Mouse (Mus musculus) intestine, embryonic 16.5 days (tissue): Measurements from ENCODE around the gene Trim47. TPM values are rescaled to one million over a fixed set of nuclear protein-coding genes. Genes with fewer than 3 reads are reported as not detected.
"Not testable (repeated sequence)": the region's sequence is repeated elsewhere in the genome, so short reads cannot be mapped to it uniquely, and the experiment has no call there.

Source experiments
- ATAC-seq: fragments of 200-750 bp; cut with Nextera tagmentation; 2 replicates; pipeline ENCODE4 v1.8.0; 2017; ENCODE audit warnings: moderate TSS enrichment, moderate library complexity
- H3K27ac ChIP-seq: fragments of 300-500 bp; sonication (generic); 2 replicates; pipeline ENCODE4 v1.5.1; 2014; ENCODE audit warnings: mild to moderate bottlenecking, low read length
- H3K27me3 ChIP-seq: fragments of 300-500 bp; sonication (generic); replicated peaks from 2 replicates; pipeline ENCODE4 v1.6.1; 2014; ENCODE audit warnings: low read length, control low read depth, mixed read lengths; ENCODE audit not compliant: control insufficient read depth, insufficient read depth
- H3K36me3 ChIP-seq: fragments of 300-500 bp; sonication (generic); 2 replicates; pipeline ENCODE4 v1.6.1; 2014; ENCODE audit warnings: low read length, control low read depth; ENCODE audit not compliant: control insufficient read depth, insufficient read depth
- H3K4me1 ChIP-seq: fragments of 300-500 bp; sonication (generic); 2 replicates; pipeline ENCODE4 v1.6.1; 2014; ENCODE audit warnings: low read length, control low read depth, mixed read lengths; ENCODE audit not compliant: control insufficient read depth, insufficient read depth
- H3K4me2 ChIP-seq: fragments of 300-500 bp; sonication (generic); 2 replicates; pipeline ENCODE4 v1.6.1; 2014; ENCODE audit warnings: low read depth, low read length, control low read depth
- H3K4me3 ChIP-seq: fragments of 300-500 bp; sonication (generic); 2 replicates; pipeline ENCODE4 v1.5.1; 2014; ENCODE audit warnings: mild to moderate bottlenecking, low read length
- H3K9ac ChIP-seq: fragments of 300-500 bp; sonication (generic); 2 replicates; pipeline ENCODE4 v1.6.1; 2014; ENCODE audit warnings: low read depth, low read length
- H3K9me3 ChIP-seq: fragments of 300-500 bp; sonication (generic); 2 replicates; pipeline ENCODE4 v1.6.1; 2016; ENCODE audit warnings: low read length, control low read depth; ENCODE audit not compliant: control insufficient read depth
- WGBS: fragments of 180-500 bp; shearing (Covaris S2); extraction: QIAGEN DNeasy Blood & Tissue Kit; methylation state at CpG from one replicate; pipeline ENCODE4 v1.1.7; 2014; 5-methylcytosine and 5-hydroxymethylcytosine counted together
- polyA plus RNA-seq: library from polyadenylated mRNA; unstranded; fragments of >200 nt; fragmentation: Nextera tagmentation; extraction: Ambion mirVana; gene quantifications from 2 replicates; pipeline ENCODE4 v1.2.1, GENCODE M21; 2015

The Trim47 gene
- polyA plus RNA-seq, 1 experiment from 2014 or later: 13.9 TPM

DNA sequence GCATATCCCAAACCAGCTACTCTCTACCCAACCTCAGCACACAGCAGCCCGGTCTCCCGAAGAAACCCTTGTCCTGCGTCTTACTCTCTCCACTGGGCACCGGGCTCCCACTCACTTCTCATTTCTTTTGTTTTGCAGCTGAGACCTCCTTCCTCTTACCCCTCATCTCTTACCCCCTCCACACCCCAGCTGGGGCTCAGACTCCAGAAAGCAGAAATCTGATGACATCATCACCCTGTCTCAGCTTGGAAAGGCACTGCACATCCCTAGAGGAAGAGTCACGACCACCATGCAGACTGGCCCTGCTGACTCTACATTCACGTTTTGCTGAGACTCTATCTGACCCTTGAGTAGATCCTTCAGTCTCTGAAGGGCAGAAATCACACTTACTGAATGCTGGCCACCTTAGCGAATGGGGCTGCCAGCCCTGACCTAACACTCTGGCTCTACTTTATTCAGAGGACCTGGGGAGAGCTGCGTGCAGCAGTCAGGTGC, 3.0 kb upstream of the Trim47 start:
- H3K4me2 ChIP-seq: peak overlapping the region; percentile 89
- H3K36me3 ChIP-seq: peaks cover 21% of the 10 kb centered on the region
- peak overlapping the region; percentile 97 for H3K27ac ChIP-seq
- peak overlapping the region; percentile 90 for H3K9ac ChIP-seq
- H3K4me3 ChIP-seq: peak overlapping the region; percentile 71
- peaks cover 36% of the 10 kb centered on the region for H3K4me1 ChIP-seq
- H3K9me3 ChIP-seq: no peaks in the 10 kb centered on the region
- 35% methylated on average over 8 of the region's 8 CpGs for WGBS
- H3K27me3 ChIP-seq: no peaks in the 10 kb centered on the region
- peak; percentile 1; the same call in 1 of the 2 replicates for ATAC-seq

DNA sequence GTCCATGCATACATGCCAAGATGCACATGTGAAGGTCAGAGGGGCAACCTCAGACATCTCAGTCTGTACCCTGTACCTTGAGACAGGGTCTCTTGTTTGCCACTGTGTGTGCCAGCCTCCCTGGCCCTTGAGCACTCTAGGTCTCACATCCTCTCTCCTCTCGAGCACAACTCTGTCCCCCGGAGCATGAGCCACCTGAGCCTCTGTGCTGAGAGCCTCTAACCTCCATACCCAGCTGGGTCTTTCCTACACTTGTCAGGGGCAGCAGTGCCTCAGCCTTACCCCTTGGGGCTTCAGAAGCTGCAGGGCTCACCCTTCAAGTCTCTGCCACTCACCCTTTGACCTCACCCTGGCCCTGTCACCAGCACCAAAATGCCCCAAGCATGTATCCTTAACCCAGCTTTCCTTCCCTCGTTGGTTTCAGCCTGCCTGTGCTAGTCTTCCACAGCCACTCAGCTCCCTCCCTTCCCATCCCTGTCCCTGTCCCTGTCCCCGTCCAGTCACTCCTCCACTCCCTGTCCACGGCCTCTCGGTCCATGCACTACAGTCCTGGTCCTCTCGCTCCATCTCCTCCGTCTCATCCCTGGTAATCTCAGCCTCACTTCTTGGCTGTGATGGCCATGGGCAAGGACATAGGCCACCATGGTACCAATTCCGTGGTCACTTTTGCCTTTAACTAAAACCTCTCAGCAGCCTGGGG, 2.2 kb upstream of the Trim47 start:
- no peaks in the 10 kb centered on the region for H3K27me3 ChIP-seq
- peak overlapping the region; percentile 71 for H3K4me3 ChIP-seq
- peak overlapping the region; percentile 89 for H3K4me2 ChIP-seq
- peak overlapping the region; percentile 90; the same call in 1 of the 2 replicates for H3K9ac ChIP-seq
- H3K27ac ChIP-seq: no peak overlapping the region
- H3K36me3 ChIP-seq: peaks cover 18% of the 10 kb centered on the region
- peaks cover 36% of the 10 kb centered on the region for H3K4me1 ChIP-seq
- ATAC-seq: no peak
- H3K9me3 ChIP-seq: no peaks in the 10 kb centered on the region
- WGBS: 84% methylated on average over 9 of the region's 9 CpGs

DNA sequence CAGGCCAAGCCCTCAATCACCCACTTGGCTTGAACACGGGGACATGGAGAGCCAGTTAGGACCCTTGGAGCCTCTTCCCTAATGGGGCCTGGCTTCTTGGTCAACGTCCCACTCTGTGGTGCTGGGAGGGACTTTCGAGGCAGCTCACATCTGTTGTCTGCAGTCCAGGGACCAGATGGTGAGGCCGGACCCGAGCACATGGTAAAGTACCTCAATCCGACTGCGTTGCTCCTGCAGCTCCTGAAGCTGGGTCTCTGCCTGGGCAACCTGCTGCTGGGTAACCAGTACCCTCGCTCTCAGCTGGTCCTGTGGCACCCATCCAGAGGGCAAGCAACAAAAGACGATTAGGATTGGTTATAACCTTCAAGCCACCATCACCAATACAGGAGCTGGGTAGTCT, 976 bp upstream of the Trim47 start:
- peaks cover 20% of the 10 kb centered on the region for H3K36me3 ChIP-seq
- no peaks in the 10 kb centered on the region for H3K9me3 ChIP-seq
- no peak overlapping the region for H3K4me3 ChIP-seq
- peak overlapping the region; percentile 26 for H3K4me2 ChIP-seq
- ATAC-seq: no peak
- peak overlapping the region; percentile 52; the same call in 1 of the 2 replicates for H3K9ac ChIP-seq
- H3K27ac ChIP-seq: peak overlapping the region; percentile 46; the same call in 1 of the 2 replicates
- peaks cover 36% of the 10 kb centered on the region for H3K4me1 ChIP-seq
- H3K27me3 ChIP-seq: no peaks in the 10 kb centered on the region
- 75% methylated on average over 9 of the region's 9 CpGs for WGBS

DNA sequence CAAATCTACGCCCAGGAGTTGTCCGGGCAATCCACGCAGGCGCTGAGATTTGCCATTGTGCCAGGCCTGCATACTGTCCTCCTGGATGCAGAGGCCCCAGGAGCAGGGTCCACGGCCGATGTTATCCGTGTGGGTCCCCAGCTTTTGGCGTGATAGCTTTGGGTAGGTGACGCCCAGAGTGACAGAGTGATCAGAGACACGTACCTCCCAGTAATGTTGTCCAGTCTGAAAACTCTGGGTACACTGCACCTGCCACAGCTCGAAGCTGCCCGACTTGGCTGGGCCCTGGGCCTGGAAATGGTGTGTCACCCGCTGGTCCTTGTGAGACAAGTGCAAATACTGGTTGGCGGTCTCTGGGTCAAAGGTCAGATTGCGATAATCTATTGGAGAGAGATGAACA, 749 bp downstream of the Trim47 start:
- H3K27ac ChIP-seq: no peak overlapping the region
- ATAC-seq: no peak
- H3K9ac ChIP-seq: no peak overlapping the region
- peaks cover 29% of the 10 kb centered on the region for H3K4me1 ChIP-seq
- H3K9me3 ChIP-seq: no peaks in the 10 kb centered on the region
- H3K4me3 ChIP-seq: no peak overlapping the region
- H3K36me3 ChIP-seq: peaks cover 28% of the 10 kb centered on the region
- no peak overlapping the region for H3K4me2 ChIP-seq
- WGBS: 94% methylated on average over 15 of the region's 15 CpGs
- no peaks in the 10 kb centered on the region for H3K27me3 ChIP-seq

DNA sequence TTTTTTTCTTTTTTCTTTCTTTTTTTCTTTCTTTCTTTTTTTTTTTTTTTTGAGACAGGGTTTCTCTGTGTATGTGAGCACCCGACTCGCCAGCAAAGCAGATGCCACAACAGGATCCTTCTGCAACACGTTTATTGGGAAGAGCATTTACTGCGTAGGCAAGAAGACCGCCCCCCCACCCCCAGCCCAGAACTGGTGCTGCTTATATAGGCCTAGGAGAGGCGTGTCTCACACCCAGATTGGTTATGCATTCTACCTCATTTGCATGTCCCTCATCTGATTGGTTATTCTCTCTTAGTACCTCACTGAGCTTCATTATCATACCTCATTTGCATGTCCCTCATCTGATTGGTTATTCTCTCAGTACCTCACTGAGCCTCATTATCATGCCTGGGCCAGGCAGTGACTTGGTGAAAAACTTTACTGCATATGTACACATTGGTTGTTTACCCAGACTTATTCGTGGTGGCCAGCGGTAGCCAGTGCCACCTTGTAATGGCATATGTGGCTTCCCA, 5.2 kb downstream of the Trim47 start:
- H3K27me3 ChIP-seq, H3K4me2 ChIP-seq, H3K4me3 ChIP-seq, H3K4me1 ChIP-seq, ATAC-seq, H3K9me3 ChIP-seq, H3K9ac ChIP-seq, H3K27ac ChIP-seq: not testable (repeated sequence)
- H3K36me3 ChIP-seq: peaks cover 28% of the 10 kb centered on the region
- 90% methylated on average over 8 of the region's 8 CpGs for WGBS

DNA sequence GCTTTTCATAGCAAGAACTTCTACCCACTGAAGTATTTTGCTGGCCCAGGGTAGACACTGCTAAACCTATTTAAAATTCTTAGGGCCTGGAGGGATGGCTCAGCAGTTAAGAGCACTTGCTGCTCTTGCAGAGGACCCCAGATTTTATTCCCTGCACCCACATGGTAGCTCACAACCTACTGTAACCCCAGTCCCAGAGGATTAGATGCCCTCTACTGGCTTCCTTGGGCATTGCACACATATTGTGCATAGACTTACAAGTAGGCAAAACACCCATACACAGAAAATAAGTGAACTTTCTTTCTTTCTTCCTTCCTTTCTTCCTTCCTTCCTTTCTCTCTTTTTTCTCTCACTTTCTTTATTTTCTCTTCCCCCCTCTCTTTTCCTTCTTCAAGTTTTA, 9.2 kb downstream of the Trim47 start:
- ATAC-seq: no peak
- Histone ChIP-seq H3K36me3 (peaks cover 8% of the 10 kb centered on the region; the same call in 1 of the 2 replicates), H3K9me3 (no peaks in the 10 kb centered on the region), H3K27ac (no peak overlapping the region), H3K4me2 (no peak overlapping the region), H3K27me3 (no peaks in the 10 kb centered on the region), H3K4me1 (no peaks in the 10 kb centered on the region), H3K9ac (no peak overlapping the region), H3K4me3 (no peak overlapping the region)

DNA sequence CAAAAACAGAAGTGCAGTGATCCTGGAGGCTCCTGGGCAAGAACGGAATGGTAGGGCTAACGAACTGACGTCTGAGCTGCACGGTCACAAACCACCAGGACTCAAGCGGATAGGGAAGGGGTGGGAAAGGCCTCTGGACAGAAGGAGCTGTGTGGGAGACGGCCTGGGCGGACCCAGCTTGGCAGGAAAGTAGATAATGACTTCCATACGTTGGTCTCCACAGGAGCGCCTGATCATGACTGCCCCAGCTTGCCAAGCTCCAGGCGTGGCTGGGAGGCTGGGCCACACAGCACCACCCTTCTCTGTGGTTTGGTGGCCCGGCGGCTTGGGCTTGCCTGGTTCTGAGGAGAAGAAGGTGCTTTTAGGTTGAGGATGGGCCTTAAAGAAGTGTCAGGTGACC, 9.8 kb downstream of the Trim47 start:
- no peak overlapping the region for H3K9ac ChIP-seq
- H3K4me3 ChIP-seq: no peak overlapping the region
- no peaks in the 10 kb centered on the region for H3K4me1 ChIP-seq
- H3K9me3 ChIP-seq: no peaks in the 10 kb centered on the region
- no peak overlapping the region for H3K4me2 ChIP-seq
- ATAC-seq: no peak
- 0 out of 2 replicates have a peak, but pooled peaks cover 3% of the 10 kb centered on the region for H3K36me3 ChIP-seq
- no peaks in the 10 kb centered on the region for H3K27me3 ChIP-seq
- 79% methylated on average over 12 of the region's 12 CpGs for WGBS
- H3K27ac ChIP-seq: no peak overlapping the region

DNA sequence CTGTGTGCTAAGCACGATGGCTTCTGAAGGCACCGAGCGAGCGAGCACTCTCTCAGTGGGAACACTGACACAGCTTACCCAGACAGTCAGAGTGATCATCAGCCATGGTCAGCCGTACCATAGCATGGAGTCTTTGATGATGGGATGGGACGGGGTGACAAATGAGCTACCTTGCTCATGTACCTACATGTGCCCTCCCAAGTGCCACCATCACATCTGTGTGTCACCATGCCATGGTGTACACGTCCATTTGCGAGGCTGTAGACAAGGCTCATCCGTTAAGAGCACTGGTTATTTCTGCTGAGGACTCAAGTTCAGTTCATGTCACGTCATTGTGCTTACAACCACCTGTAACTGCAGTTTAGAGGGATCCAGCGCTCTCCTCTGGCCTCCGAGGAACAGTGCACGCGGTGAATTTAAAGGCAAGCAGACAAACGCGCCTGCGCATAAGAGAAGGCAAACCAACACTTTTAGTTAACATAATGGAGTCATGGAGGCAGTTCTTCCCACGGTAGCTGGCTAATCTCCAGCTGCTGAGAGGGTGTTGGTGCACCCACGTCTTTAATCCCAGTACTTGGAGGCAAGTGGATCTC, 15.3 kb downstream of the Trim47 start:
- Histone ChIP-seq H3K36me3 (no peaks in the 10 kb centered on the region), H3K9me3 (no peaks in the 10 kb centered on the region), H3K27me3 (peaks cover 35% of the 10 kb centered on the region; the same call in 1 of the 2 replicates), H3K9ac (no peak overlapping the region), H3K4me1 (peaks cover 36% of the 10 kb centered on the region), H3K4me3 (no peak overlapping the region), H3K27ac (no peak overlapping the region), H3K4me2 (no peak overlapping the region)
- 89% methylated on average over 19 of the region's 19 CpGs for WGBS
- no peak for ATAC-seq

DNA sequence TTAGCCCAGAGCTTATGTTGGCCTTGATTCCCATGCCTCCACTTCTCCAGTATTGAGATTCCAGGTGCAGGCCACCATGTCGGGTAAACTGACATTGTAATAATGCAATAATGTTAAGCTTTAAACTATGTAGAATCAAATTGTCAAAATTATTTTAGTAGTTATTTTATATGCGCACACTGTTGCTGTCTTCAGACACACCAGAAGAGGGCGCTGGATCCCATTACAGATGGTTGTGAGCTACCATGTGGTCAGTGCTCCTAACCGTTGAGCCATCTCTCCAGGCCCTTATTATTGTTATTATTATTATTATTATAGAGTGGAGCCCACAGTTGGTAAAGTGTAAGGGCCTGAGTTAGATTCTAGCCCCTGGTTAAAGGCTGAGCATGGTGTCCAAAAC, 15.9 kb downstream of the Trim47 start:
- Histone ChIP-seq H3K36me3 (no peaks in the 10 kb centered on the region), H3K4me3 (no peak overlapping the region), H3K9ac (no peak overlapping the region), H3K4me2 (no peak overlapping the region), H3K27me3 (peaks cover 35% of the 10 kb centered on the region; the same call in 1 of the 2 replicates), H3K9me3 (no peaks in the 10 kb centered on the region), H3K27ac (no peak overlapping the region), H3K4me1 (peaks cover 42% of the 10 kb centered on the region)
- ATAC-seq: no peak
- WGBS: 82% methylated on average over 4 of the region's 4 CpGs
